Mouse (Mus musculus): ENCODE measurements around the gene Shroom1. TPM values are rescaled to one million over a fixed set of nuclear protein-coding genes. Genes with fewer than 3 reads are reported as not detected.

The Shroom1 gene
- polyA plus RNA-seq, 1 experiment from 2014 or later = 1.5 TPM

DNA sequence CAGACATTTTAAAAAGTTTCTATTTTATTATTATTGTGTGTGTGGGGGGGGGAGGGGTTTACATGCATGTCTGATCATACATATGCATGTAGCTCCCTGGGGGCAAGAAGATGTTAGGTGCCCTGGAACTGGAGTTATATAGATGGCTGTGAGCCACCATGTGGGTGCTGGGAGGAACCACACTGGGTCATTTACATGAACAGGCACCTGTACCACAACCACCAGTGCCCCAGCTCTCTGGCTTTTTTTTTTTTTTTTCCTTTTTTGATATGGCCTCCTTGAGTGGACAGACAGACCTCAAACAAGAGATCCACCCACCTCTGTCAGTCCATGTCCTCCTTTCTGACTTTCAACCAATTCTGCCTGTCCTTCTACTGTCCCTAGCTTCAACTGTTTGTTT, 27.8 kb upstream of the Shroom1 start:
- no peaks in the 10 kb centered on the region for H3K27me3 ChIP-seq
- ATAC-seq (ENCODE audit: low read depth) (no peak), DNase-seq (no peak)
- peak overlapping the region; percentile 89 for H3K9ac ChIP-seq
- H3K27ac ChIP-seq = peak overlapping the region; percentile 88; the same call in 1 of the 2 replicates
- H3K4me2 ChIP-seq = peak overlapping the region; percentile 85
- H3K9me3 ChIP-seq (replicated peaks) = no peaks in the 10 kb centered on the region
- peaks cover 20% of the 10 kb centered on the region for H3K36me3 ChIP-seq
- H3K4me1 ChIP-seq (replicated peaks) = peaks cover 58% of the 10 kb centered on the region
- peak overlapping the region; percentile 84 for H3K4me3 ChIP-seq (replicated peaks)

DNA sequence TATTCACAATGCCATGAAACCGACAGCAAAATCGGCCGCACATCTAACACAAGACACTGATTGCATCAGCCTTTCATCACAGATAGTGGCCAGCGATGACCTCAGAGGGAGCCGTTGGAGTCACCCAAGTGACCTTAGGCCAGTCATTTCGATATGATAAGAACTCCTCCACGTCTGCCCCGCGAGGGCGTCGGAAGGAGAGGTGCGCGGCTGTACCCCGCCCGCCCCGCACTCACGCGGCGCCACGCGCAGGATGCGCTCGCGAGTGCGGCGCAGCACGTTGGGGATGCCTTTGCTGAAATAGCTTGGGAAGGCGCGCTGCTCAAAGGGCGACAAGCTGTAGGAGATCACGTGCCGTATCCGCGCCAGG, 26.7 kb upstream of the Shroom1 start:
- WGBS (ENCODE audit: insufficient replicate concordance) = under 1% methylated on average over 34 of the region's 34 CpGs
- ATAC-seq (ENCODE audit: low read depth) (peak; percentile 34), DNase-seq (no peak)
- H3K36me3 ChIP-seq = peaks cover 20% of the 10 kb centered on the region
- H3K27ac ChIP-seq = peak overlapping the region; percentile 88
- peak overlapping the region; percentile 89 for H3K9ac ChIP-seq
- no peaks in the 10 kb centered on the region for H3K27me3 ChIP-seq
- H3K4me3 ChIP-seq (replicated peaks) = peak overlapping the region; percentile 84
- H3K4me1 ChIP-seq (replicated peaks) = peaks cover 54% of the 10 kb centered on the region
- H3K4me2 ChIP-seq = peak overlapping the region; percentile 85
- no peaks in the 10 kb centered on the region for H3K9me3 ChIP-seq (replicated peaks)

DNA sequence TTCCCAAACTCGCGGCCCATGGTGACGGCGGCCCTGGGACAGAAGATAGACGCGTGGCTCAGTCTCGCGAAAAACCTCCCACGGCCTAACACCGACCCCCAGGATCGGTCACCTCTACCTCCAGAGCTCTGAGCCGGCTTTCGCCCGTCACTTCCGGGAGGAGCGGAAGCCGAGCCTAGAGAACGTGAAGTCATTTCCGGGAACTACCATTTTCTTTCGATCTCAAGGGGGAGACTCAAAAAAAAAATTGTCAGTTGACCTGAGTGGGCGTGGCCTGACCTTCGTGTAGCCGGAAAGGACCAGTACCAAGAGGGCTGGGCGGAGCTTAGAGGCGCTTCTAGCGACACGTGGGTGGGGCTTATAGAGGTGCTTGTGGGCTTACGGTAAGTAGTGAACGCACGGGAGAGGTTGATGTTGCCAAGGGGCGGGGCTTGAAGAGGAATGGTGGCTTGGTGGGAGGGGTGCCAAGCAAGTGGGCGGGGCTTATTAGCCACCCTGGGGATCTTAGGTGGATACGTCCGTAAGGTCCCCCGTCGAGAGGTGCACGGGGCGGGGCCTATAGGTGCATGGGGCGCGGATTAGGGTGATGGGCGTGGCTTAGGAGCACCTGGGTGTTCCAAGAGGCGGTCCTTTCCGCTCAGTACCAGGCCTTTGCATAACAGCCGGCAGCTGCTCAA, 26.2 kb upstream of the Shroom1 start, which contains the start of the genes Uqcrq and Gdf9:
Gene Uqcrq (minus strand): TSS at position 162 of the 677 bp plus-strand sequence.
Gene Gdf9 (plus strand): TSS at position 354 of the 677 bp plus-strand sequence.
- Histone ChIP-seq H3K4me1 (replicated peaks) (peaks cover 52% of the 10 kb centered on the region), H3K9me3 (replicated peaks) (no peaks in the 10 kb centered on the region), H3K27me3 (no peaks in the 10 kb centered on the region), H3K4me2 (peak within 1 kb of the TSS; percentile 85), H3K4me3 (replicated peaks) (peak within 1 kb of the TSS; percentile 84), H3K36me3 (peaks cover 20% of the 10 kb centered on the region), H3K9ac (peak within 1 kb of the TSS; percentile 89), H3K27ac (peak within 1 kb of the TSS; percentile 88)
- DNase-seq = peak; percentile 100
- under 1% methylated on average over 44 of the region's 44 CpGs for WGBS (ENCODE audit: insufficient replicate concordance)
- peak; percentile 90 for ATAC-seq (ENCODE audit: low read depth)

DNA sequence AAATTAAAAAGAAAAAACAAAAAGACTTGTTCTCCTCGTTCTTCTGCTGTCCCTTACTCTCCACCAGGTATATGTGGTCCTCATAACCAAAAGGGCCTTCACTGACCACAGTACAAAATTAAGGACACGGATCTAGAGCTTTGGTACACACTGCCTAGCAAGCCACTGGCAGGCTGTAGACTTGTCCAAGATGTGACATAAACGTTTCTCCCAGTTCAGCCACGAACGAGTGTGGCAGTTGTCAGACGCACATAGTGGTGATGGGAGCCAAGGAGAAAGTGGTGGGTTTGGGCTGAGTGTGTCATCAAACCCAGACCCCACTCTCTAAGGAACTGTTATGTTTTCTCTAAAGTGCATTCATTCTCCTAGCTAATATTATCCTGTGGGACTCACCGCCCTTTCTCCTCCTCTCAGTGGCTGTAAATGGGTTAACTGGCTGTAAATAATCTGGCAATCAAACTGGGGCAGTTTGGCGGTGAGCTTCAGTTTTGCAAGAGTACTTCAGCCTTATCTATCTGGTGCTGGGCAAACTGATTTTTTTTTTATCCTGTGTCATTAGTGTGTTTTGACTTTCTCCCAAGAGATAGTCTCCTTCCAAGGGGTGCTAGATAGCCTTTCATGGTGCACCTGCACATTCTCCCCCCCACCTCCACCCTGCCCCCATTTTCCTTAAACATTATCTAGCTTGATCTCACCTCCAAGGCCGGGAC, 25.5 kb upstream of the Shroom1 start:
- H3K4me3 ChIP-seq (replicated peaks) = peak overlapping the region; percentile 84
- peak overlapping the region; percentile 85 for H3K4me2 ChIP-seq
- 6% methylated on average over 9 of the region's 9 CpGs for WGBS (ENCODE audit: insufficient replicate concordance)
- peaks cover 52% of the 10 kb centered on the region for H3K4me1 ChIP-seq (replicated peaks)
- ATAC-seq (ENCODE audit: low read depth) (peak; percentile 25), DNase-seq (peak; percentile 36)
- peak overlapping the region; percentile 61 for H3K9ac ChIP-seq
- peaks cover 20% of the 10 kb centered on the region for H3K36me3 ChIP-seq
- no peaks in the 10 kb centered on the region for H3K9me3 ChIP-seq (replicated peaks)
- no peaks in the 10 kb centered on the region for H3K27me3 ChIP-seq
- peak overlapping the region; percentile 88 for H3K27ac ChIP-seq

DNA sequence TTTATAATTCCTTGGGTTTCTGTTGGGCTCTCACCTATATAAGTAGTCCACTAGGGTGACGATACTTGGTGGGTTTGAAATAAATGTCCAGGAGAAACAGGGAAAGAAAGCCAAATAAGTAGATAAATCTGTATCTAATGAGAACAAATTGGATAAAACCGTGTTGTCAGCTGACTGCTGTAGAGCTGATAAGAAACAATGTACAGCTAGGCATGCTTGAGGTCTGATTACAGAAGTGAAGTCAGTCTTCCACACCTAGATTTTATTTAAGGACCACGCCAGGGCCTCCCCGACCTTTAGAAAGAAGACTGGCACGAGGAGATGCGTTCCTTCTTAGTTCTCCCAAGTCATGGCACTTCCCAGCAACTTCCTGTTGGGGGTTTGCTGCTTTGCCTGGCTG, 23.9 kb upstream of the Shroom1 start:
- peaks cover 52% of the 10 kb centered on the region for H3K4me1 ChIP-seq (replicated peaks)
- peak; percentile 37 for DNase-seq
- peaks cover 13% of the 10 kb centered on the region for H3K36me3 ChIP-seq
- no peaks in the 10 kb centered on the region for H3K9me3 ChIP-seq (replicated peaks)
- 14% methylated on average over 6 of the region's 6 CpGs for WGBS (ENCODE audit: insufficient replicate concordance)
- H3K27me3 ChIP-seq = no peaks in the 10 kb centered on the region
- no peak overlapping the region for H3K4me3 ChIP-seq (replicated peaks)
- H3K4me2 ChIP-seq = peak overlapping the region; percentile 22
- no peak overlapping the region for H3K9ac ChIP-seq
- ATAC-seq (ENCODE audit: low read depth) = no peak
- H3K27ac ChIP-seq = no peak overlapping the region

DNA sequence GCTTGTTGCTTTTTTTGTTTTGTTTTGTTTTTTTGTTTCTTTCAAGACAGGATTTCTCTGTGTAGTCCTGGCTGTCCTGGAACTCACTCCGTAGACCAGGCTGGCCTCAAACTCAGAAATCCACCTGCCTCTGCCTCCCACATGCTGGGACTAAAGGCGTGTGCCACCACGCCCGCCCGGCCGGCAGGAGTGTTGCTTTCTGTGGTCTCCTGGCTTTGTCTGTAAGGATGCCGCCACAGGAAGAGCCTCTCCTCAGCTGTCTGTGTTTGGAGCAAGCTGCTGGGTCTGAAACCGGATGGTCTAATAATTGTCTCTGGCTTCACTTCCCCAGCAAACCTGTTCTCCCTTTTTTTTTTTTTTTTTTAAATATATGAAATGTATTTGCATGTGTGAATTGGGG, 21.5 kb upstream of the Shroom1 start:
- ATAC-seq (ENCODE audit: low read depth) = no peak
- Histone ChIP-seq H3K9ac (no peak overlapping the region), H3K9me3 (replicated peaks) (no peaks in the 10 kb centered on the region), H3K4me3 (replicated peaks) (no peak overlapping the region), H3K27me3 (no peaks in the 10 kb centered on the region), H3K4me2 (no peak overlapping the region), H3K4me1 (replicated peaks) (peaks cover 33% of the 10 kb centered on the region), H3K27ac (no peak overlapping the region), H3K36me3 (no peaks in the 10 kb centered on the region)
- 50% methylated on average over 8 of the region's 8 CpGs for WGBS (ENCODE audit: insufficient replicate concordance)
- no peak for DNase-seq

DNA sequence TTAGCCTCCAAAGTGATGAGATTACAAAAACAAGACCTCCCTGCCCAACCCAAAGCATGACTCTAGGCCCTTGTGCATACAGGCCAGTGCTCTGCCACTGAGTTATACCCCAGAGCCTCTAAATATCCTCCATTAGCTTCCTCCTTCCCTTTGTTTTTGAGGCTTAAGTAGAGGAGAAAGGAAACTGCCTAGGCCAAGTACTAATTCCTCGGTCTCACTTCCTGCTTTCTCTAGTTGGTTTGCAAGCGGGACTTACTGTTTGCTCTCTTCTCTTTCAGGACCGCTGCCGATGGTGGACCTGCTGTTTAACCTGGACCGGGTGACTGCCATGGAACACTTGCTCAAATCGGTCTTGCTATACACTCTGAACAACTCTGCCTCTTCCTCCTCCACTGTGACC, 20.7 kb upstream of the Shroom1 start:
- 64% methylated on average over 6 of the region's 6 CpGs for WGBS (ENCODE audit: insufficient replicate concordance)
- ATAC-seq (ENCODE audit: low read depth) = no peak
- H3K4me1 ChIP-seq (replicated peaks) = peaks cover 30% of the 10 kb centered on the region

DNA sequence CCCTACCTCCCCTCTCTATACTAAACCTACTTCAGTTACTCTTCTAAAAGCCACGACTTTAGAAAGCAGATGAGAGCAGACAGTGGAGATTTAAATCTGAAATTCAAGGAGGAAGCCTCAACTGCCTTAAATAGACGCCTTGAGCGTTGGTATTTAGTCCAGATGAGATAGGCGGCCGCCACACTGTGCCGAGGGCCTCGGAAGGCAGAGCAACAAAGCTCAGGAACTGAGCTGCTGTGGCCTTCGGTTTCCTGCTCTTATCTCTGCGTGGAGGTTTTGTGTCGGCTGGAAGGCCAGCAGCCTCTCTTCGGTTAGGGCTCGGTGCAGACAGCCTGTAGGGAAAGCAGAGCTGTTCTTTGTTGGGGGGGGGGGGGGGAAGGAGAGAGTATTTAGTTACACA, 15.1 kb upstream of the Shroom1 start:
- DNase-seq (no peak), ATAC-seq (ENCODE audit: low read depth) (peak; percentile 44; the same call in 1 of the 2 replicates)
- 2% methylated on average over 12 of the region's 12 CpGs for WGBS (ENCODE audit: insufficient replicate concordance)
- Histone ChIP-seq H3K9ac (peak overlapping the region; percentile 14; the same call in 1 of the 2 replicates), H3K4me1 (replicated peaks) (peaks cover 21% of the 10 kb centered on the region), H3K27ac (peak overlapping the region; percentile 37; the same call in 1 of the 2 replicates), H3K4me2 (peak overlapping the region; percentile 25; the same call in 1 of the 2 replicates), H3K9me3 (replicated peaks) (no peaks in the 10 kb centered on the region), H3K36me3 (no peaks in the 10 kb centered on the region), H3K4me3 (replicated peaks) (no peak overlapping the region), H3K27me3 (no peaks in the 10 kb centered on the region)

More for the DNA sequence above, 20.7 kb upstream of the Shroom1 start:
- DNase-seq = no peak
- H3K27ac ChIP-seq = no peak overlapping the region
- no peaks in the 10 kb centered on the region for H3K27me3 ChIP-seq
- no peak overlapping the region for H3K9ac ChIP-seq
- no peaks in the 10 kb centered on the region for H3K36me3 ChIP-seq
- H3K4me2 ChIP-seq = no peak overlapping the region
- H3K9me3 ChIP-seq (replicated peaks) = no peaks in the 10 kb centered on the region
- H3K4me3 ChIP-seq (replicated peaks) = no peak overlapping the region

DNA sequence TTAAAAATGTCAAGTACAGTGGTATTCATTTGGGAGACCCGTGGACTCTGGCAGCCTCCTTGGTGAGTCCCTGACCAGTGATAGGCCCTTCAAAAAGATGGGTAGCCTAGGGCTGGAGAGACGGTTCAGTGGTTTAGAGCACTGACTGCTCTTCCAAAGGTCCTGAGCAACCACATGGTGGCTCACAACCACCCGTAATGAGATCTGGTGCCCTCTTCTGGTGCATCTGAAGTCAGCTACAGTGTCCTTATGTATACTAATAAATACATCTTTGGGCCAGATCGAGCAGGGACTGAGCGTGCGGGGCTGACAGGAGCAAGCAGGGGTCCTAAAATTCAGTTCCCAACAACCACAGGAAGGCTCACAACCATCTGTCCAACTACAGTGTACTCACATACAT, 13.1 kb upstream of the Shroom1 start:
- no peak overlapping the region for H3K9ac ChIP-seq
- H3K4me2 ChIP-seq = no peak overlapping the region
- no peak overlapping the region for H3K4me3 ChIP-seq (replicated peaks)
- H3K27me3 ChIP-seq = no peaks in the 10 kb centered on the region
- H3K27ac ChIP-seq = no peak overlapping the region
- ATAC-seq (ENCODE audit: low read depth) = peak; percentile 57
- WGBS (ENCODE audit: insufficient replicate concordance) = 17% methylated on average over 6 of the region's 6 CpGs
- H3K4me1 ChIP-seq (replicated peaks) = peaks cover 21% of the 10 kb centered on the region
- H3K9me3 ChIP-seq (replicated peaks) = no peaks in the 10 kb centered on the region
- H3K36me3 ChIP-seq = no peaks in the 10 kb centered on the region
- peak; percentile 52 for DNase-seq

DNA sequence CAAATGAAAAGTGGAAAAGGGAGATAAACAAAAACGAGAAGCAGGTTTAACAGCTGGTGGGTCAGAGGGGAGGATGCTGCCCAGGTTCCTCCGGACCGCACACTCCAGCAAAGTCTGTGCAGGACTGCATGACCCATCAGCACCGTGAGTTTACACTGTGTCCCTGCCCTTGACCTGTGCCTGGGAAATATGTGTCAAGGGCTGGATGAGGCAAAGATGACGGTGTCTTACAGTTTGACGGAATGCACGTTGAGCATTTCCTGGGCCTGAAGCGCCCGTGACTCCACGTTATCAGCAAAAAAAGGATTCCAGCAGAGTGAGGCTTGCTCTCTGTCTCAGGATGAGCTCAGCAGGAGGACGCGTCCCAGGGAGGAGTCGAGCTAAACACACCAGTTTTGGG, 11.4 kb upstream of the Shroom1 start:
- no peaks in the 10 kb centered on the region for H3K9me3 ChIP-seq (replicated peaks)
- H3K4me3 ChIP-seq (replicated peaks) = no peak overlapping the region
- no peaks in the 10 kb centered on the region for H3K36me3 ChIP-seq
- H3K27me3 ChIP-seq = peaks cover 10% of the 10 kb centered on the region
- H3K9ac ChIP-seq = no peak overlapping the region
- H3K27ac ChIP-seq = peak overlapping the region; percentile 27; the same call in 1 of the 2 replicates
- WGBS (ENCODE audit: insufficient replicate concordance) = 58% methylated on average over 13 of the region's 13 CpGs
- no peak for ATAC-seq (ENCODE audit: low read depth)
- DNase-seq = no peak
- H3K4me1 ChIP-seq (replicated peaks) = peaks cover 29% of the 10 kb centered on the region
- no peak overlapping the region for H3K4me2 ChIP-seq

DNA sequence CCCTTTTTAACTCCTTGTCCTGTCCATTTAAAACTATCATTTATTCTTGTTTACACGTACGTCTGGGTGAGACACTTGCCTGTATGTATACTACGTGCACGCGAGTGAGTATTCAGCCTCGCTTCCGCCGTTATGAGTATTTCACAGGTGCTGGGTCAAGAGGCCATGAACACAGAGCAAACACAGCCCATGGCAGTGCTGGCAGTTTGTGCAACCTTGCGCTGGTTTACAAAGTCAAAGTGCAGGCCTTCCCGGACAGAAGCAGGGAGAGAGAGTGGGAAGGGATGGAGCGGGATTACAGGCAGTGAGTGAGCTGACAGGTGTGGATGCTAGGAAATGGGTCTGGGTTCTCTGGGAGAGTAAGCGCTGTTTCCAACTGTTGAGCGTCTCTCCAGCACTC, 10.8 kb upstream of the Shroom1 start:
- no peak for DNase-seq

More for the DNA sequence above, 10.8 kb upstream of the Shroom1 start:
- Histone ChIP-seq H3K9ac (no peak overlapping the region; the same call in 1 of the 2 replicates), H3K4me3 (replicated peaks) (no peak overlapping the region), H3K27me3 (peaks cover 16% of the 10 kb centered on the region), H3K27ac (peak overlapping the region; percentile 5; the same call in 1 of the 2 replicates), H3K4me1 (replicated peaks) (peaks cover 29% of the 10 kb centered on the region), H3K4me2 (no peak overlapping the region), H3K36me3 (no peaks in the 10 kb centered on the region), H3K9me3 (replicated peaks) (no peaks in the 10 kb centered on the region)
- peak; percentile 69 for ATAC-seq (ENCODE audit: low read depth)
- WGBS (ENCODE audit: insufficient replicate concordance) = 81% methylated on average over 13 of the region's 13 CpGs

All from liver, embryonic 13.5 days (tissue).